Mouse (Mus musculus) adrenal gland, postnatal 25 days (tissue): Measurements from ENCODE around the gene Sh3rf1. TPM values are rescaled to one million over a fixed set of nuclear protein-coding genes. Genes with fewer than 3 reads are reported as not detected.
"Not testable (repeated sequence)": the region's sequence is repeated elsewhere in the genome, so short reads cannot be mapped to it uniquely, and the experiment has no call there.

Experiments used
- DNase-seq: peaks from one replicate; pipeline ENCODE4 v3.0.0; 2021; ENCODE audit warnings: mixed read lengths
- total RNA-seq: library from RNA; stranded (reverse); gene quantifications from 2 replicates; pipeline ENCODE4 v1.2.3, GENCODE M21; 2021

Sh3rf1 gene
- total RNA-seq, 1 experiment from 2014 or later: 13.0 TPM

GRCm38 (mm10) chr8:61374059-61374755 lies 150.5 kb downstream of the Sh3rf1 start:
- no peak for DNase-seq

DNA sequence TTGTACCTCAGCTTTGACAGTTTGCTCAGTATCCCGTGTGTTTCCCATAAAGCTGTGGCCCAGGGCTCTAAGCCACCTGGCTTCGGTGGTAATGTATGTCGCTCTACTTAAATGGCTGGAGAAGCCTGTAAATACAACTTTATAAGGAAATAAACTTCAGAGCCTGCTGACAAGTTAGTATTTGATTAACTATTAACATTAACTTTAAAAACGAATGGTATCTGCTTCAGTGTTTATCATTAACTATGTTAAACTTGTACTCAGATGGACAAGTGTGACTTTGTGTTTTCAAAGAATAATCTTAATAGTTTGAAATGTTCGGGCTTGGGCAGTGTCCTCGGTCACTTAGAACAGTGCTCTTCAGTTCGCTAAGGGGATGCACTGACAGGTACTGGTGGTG lies 151.5 kb downstream of the Sh3rf1 start:
- DNase-seq: no peak

- no peak for DNase-seq
Observed at GRCm38 (mm10) chr8:61378847-61379698, 155.4 kb downstream of the Sh3rf1 start.

- DNase-seq: no peak
Observed at GRCm38 (mm10) chr8:61384536-61384935, 160.9 kb downstream of the Sh3rf1 start.

DNA sequence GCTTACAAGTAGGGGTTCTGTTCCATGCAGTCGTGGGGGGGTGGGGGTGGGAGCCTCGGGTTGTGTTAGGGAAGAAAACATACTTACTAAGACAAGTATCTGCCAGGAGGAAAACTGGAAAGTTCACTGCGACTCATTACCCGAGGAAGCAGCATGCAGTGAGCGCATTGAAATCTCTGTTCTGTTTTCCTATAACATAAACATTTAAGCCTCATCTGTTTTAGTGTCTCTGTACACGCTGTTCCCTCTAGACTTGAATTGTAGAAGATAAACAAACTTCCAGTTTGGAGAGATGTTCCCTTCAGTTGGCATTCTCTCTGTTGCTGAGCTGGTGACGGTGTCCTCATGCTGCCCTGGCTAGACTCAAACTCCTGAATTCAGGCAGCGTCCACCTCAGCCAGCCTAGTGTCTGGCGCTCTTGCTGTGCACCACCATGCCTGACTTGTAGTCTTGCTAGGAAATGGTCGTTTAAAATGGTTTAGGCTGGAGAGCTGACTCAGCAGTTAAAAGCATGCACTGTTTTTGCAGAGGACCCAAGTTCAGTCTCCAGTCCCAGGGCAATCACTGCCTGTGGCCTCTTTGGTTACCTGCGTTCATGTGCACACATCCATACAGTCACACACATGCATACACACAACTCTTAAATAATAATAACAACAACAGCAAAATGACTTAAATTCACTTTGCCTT lies 162.0 kb downstream of the Sh3rf1 start:
- DNase-seq: no peak

DNA sequence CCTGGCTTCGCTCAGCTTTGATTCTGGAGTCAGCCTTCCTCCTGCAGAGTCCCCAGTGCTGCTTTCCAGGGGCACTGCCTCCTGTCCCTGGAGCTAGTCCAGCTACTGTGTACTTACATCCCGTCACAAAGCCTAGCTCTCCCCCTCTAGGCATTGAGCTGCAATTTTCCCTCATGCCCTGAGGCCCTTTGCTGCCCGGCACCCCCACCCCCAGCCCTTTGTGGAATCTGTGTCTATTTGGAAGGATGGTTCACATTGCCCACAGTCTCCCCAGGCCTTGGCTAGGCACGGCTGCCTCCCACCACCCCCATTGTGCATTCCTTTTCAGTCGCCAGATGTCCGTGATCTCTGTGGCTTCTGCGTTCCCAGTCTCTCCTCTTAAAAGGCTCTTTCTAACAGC lies 163.0 kb downstream of the Sh3rf1 start:
- DNase-seq: no peak

GRCm38 (mm10) chr8:61387501-61387963 lies 163.9 kb downstream of the Sh3rf1 start:
- no peak for DNase-seq

- DNase-seq: no peak
Observed at GRCm38 (mm10) chr8:61388341-61388740, 164.7 kb downstream of the Sh3rf1 start.

DNA sequence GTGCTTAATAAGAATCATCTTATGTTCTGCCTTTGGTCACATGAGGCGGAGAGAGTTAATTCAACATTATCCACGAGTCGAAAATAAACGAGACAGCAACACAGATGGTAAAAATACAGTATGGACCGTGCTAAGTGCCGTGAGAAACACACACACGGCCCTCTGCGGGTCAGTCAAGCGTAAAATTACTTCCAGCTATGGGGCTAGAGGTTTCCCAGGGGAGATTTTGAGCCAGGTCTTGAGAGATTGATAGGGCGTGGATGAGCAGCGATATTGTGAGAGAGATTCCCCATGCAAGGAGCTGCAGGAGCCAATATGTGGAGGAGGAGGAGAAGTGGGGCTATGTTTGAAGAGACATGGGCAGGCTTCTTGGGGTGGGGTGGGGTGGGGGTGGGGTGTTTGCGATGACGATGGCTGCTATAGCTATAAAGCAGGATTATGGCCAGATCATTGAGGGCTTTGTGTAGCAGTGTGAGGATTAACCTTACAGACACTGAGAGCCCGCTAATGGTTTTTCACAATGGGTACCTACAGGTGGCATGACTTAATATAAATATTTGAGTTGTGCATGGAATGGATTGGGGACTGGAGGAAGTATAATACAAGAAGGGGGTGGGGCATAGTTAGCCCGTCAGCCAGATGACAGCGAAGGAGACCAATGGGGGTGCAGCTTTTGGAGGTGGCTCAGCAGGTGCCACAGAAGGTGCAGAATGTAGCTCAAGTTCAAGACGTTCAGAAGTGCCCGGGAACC lies 166.8 kb downstream of the Sh3rf1 start:
- no peak for DNase-seq

GRCm38 (mm10) chr8:61391058-61391434 lies 167.4 kb downstream of the Sh3rf1 start:
- DNase-seq: peak; percentile 21

DNA sequence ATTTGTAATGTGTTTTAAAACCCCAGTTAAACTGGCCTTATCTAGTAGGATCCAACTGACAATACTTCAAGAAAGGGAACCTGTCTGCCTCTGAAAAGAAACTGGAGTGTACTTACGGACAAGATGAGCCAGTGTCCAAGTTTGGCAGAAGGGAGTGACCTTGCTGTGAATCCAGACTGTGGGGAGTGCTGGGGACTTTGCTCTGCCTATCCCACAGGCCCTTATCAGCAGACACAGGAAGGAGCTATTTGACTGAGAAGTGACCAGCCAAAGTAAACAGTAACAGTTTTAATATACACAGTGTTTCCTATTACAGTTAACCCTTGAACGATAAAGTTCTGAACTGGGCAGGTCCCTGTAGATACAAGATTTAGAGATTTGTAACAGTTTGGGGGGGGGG lies 173.5 kb downstream of the Sh3rf1 start:
- peak; percentile 10 for DNase-seq

GRCm38 (mm10) chr8:61397755-61398154 lies 174.1 kb downstream of the Sh3rf1 start:
- peak; percentile 60 for DNase-seq

GRCm38 (mm10) chr8:61402861-61403260 lies 179.2 kb downstream of the Sh3rf1 start:
- no peak for DNase-seq

- DNase-seq: peak; percentile 21
Observed at GRCm38 (mm10) chr8:61403266-61404177, 179.8 kb downstream of the Sh3rf1 start.

DNA sequence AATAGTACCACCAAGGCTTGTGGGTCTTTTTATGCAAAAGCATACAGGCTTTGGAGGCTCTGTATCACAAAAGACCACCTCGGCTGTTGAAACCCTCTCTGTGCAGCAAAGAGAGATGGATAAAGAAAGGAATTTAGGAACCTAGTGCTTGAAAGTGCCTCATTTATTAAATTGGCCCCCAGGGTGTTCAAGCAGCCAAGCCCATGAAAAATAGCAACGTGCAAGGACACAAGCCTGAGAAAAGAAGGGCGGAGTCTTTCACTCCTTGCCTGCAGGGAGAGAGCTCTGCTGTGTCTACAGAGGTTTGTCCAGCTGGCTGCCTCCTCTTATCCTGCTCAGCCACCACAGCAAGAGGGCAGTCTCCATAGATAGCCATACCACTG lies 180.5 kb downstream of the Sh3rf1 start:
- DNase-seq: no peak

- DNase-seq: no peak
Observed at GRCm38 (mm10) chr8:61409081-61409480, 185.4 kb downstream of the Sh3rf1 start.

- not testable (repeated sequence) for DNase-seq
Observed at GRCm38 (mm10) chr8:61409712-61410111, 186.0 kb downstream of the Sh3rf1 start.

DNA sequence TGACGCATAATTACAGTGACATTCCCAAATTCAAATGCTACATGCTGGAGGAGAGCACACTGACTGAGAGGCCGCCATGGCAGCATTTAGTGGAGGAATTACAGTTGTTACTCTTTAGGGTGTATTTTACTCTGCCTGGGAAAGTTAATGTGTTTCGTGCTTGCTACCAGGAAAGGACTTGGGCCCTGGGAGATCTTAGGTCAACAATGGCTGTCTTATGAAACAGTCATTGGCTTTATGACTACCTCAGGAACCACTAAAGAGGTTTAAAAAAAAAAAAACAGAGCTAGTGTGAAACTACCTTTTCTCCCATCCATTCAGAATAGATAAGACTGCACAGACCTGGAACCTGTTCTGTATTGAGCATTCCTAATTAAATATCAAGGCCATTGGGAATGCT lies 195.8 kb downstream of the Sh3rf1 start:
- no peak for DNase-seq

- DNase-seq: no peak
Observed at GRCm38 (mm10) chr8:61420166-61420565, 196.5 kb downstream of the Sh3rf1 start.

- DNase-seq: no peak
Observed at GRCm38 (mm10) chr8:61421606-61422005, 197.9 kb downstream of the Sh3rf1 start.

GRCm38 (mm10) chr8:61425125-61425524 lies 201.5 kb downstream of the Sh3rf1 start:
- DNase-seq: no peak
